Comparison of ENCODE assay signal across 26 mouse cellular contexts in the genomic region with DNA sequence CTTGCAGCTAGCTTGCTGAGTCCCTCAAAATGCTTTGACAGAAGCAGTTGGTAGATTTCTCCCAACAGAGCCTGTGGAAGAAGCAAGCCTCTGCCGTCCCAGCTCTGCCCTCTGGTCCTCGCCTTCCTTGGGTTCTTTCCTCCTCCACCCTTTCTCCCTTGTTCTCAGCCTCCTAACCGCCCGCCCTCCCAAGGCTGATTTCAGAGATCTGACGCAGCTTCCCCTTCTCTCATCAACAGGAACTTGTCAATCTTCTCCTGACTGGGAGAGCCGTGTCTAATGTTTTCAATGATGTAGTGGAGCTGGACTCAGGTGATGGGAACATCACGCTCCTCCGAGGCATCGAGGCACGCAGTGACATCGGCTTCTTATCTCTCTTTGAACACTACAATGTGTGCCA. TPM values are rescaled to one million over a fixed set of nuclear protein-coding genes. Genes with fewer than 3 reads are reported as not detected.
A peak's percentile ranks its signal among the peaks of the same experiment; 100 is the strongest.
DNase-seq lines count a peak whose midpoint lies in the region; TF ChIP-seq lines count a peak whose summit lies in the region.
"Had no signal": no experiment of that assay in that cellular context is flagged by ENCODE, and none has a peak within 500 bp of the region (broad histone marks: within the 10 kb centered on the region; RNA-seq: fewer than 3 reads in every experiment).

No protein-coding gene starts in this region.

- H3K27ac ChIP-seq in brown adipose tissue, adult 24 weeks (replicated peaks; ENCODE audit: low read depth, low read length), result peak overlapping the region; percentile 72
- H3K27ac ChIP-seq: embryonic facial prominence, embryonic 12.5 days; embryonic facial prominence, embryonic 15.5 days; forebrain, embryonic 12.5 days; gastrocnemius, adult 2 months; heart, embryonic 15.5 days; hindbrain, embryonic 14.5 days; hindbrain, postnatal 0 days had no signal

- intact Hi-C loops in left cerebral cortex, postnatal 14 days (cut with DNase I), result no loop called here

- no peak overlapping the region for H3K4me3 ChIP-seq in brown adipose tissue, adult 24 weeks (ENCODE audit: insufficient read depth, low read depth, low read length)
- no peak overlapping the region for H3K4me3 ChIP-seq in lung, adult 2 months (replicated peaks; ENCODE audit: extremely low read depth, low read depth, low read length)
- H3K4me3 ChIP-seq: embryonic facial prominence, embryonic 12.5 days; embryonic facial prominence, embryonic 15.5 days; forebrain, embryonic 12.5 days; gastrocnemius, adult 2 months; heart, embryonic 12.5 days; heart, embryonic 15.5 days had no signal

- 0 out of 2 replicates have a peak, but pooled peaks have one; percentile 22 for TF ChIP-seq POLR2A in lung, adult 2 months (IDR thresholded peaks at IDR 0.05; ENCODE audit: borderline replicate concordance, extremely low read depth, low read depth, low read length)

- WGBS in lung, adult 2 months, result 52% methylated on average over 11 of the region's 11 CpGs

- DNase-seq in lung, adult 2 months, result no peak
- DNase-seq in lung, postnatal 14 days, result peak; percentile 33
- peak; percentile 38 to 50 for DNase-seq in lung, postnatal 4 days
- DNase-seq in left cerebral cortex, postnatal 14 days (ENCODE audit: low spot score in 2 of 2), result no peak
- DNase-seq in frontal cortex, postnatal 10 days (ENCODE audit: low spot score in 2 of 2), result no peak
- DNase-seq in heart, adult 8-10 months (ENCODE audit: low spot score), result no peak
- DNase-seq in testis, postnatal 10 days (ENCODE audit: low spot score), result no peak
- DNase-seq: adrenal gland, adult 2 months; adrenal gland, postnatal 14 days; cerebellum, adult 18-20 months; cerebellum, adult 9-10 months; cerebellum, postnatal 14 days; gastrocnemius, adult 2 months; gastrocnemius, postnatal 14 days; heart, adult 11 months; heart, postnatal 10 days; heart, postnatal 4 days had no signal

- peaks cover 13% of the 10 kb centered on the region for H3K4me1 ChIP-seq in brown adipose tissue, adult 24 weeks (ENCODE audit: control insufficient read depth, insufficient read depth, insufficient read length, low read length)
- 0 out of 2 replicates have a peak, but pooled peaks cover 4% of the 10 kb centered on the region for H3K4me1 ChIP-seq in lung, adult 2 months (ENCODE audit: control insufficient read depth, insufficient read depth, low read length)
- H3K4me1 ChIP-seq: embryonic facial prominence, embryonic 12.5 days; embryonic facial prominence, embryonic 15.5 days; heart, embryonic 12.5 days; heart, embryonic 15.5 days had no signal

- no peak for TF ChIP-seq CTCF in lung, adult 2 months (IDR thresholded peaks at IDR 0.05; ENCODE audit: insufficient read depth, low read length)

RNA-seq across cellular contexts. Expression of gene Aqp1, which starts 35.5 kb away (rescaled TPM):
- 63.6 and 153 TPM in 2 replicates for polyA plus RNA-seq in brown adipose tissue, adult 24 weeks (2012; ENCODE audit: insufficient read depth, insufficient read length, missing spikeins)
- polyA plus RNA-seq in lung, adult 2 months (2012; rRNA removed), result 1,047 and 1,116 TPM in 2 replicates
- total RNA-seq in left cerebral cortex, postnatal 14 days (2021), result 1 to 10 TPM; 2.0 to 2.5 TPM
- 100 to 1,000 TPM; 336 to 404 (median 350) TPM for total RNA-seq in heart, adult 8-10 months (2022)
- polyA plus RNA-seq: inflammation-experienced regulatory T-cells, adult 6 months had no signal

Comparison
In these comparisons a context has a peak if more than half of its experiments do, and no peak if none do; other contexts are left out.
1. DNase-seq: peak in lung, postnatal 14 days (single experiment) and lung, postnatal 4 days (2 of 2); none in lung, adult 2 months (single experiment), left cerebral cortex, postnatal 14 days (0 of 2), frontal cortex, postnatal 10 days (0 of 2), heart, adult 8-10 months (single experiment) and testis, postnatal 10 days (single experiment).
2. RNA of gene Aqp1, which starts 35.5 kb away (total RNA-seq): 336 to 404 TPM in heart, adult 8-10 months; 2.0 to 2.5 TPM in left cerebral cortex, postnatal 14 days; every median in the first group is over 10 times any median in the second.